Mouse (Mus musculus): ENCODE results near the gene Lrriq1.
A peak's percentile ranks its signal among the peaks of the same experiment; 100 is the strongest.

The Lrriq1 gene

DNA sequence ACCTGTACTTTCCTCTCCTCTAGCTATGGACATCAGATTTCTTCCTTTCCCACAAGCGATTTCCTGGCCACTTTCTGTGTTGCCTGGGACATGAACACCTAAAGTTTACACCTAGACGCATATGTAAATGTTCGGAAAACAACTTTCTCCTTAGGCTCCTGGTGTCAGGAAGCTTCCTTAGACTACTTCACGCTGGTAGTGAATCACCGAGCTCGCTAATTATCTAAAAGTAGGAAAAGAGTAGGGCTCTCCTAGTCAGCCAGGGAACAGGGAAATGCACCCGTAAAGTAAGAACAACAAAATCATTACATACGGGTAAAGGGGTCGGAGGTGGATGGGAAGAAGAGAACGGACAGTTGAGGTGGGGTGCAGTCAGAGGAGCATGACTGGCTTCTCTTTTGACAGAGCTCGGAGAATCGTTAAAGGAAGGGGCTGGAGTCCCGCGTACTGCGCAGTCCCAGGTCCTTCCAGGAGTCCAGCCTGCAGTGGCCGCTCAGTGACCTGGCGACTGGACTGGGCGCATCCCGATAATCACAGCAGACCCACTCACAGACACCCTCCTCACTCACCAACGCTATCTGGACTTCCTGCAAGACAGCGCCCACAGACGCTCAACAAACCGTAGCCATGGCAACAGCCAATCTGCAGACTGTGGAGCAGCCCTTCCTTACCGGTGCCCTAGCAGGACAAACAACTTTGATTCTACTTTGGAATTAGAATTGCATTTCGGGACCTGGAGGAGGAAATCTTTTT lies at the start of gene Lrriq1:
Gene Lrriq1, minus strand, starts transcription at position 616 of the 753 bp plus-strand sequence.
- peak; percentile 33 to 67 for DNase-seq (ENCODE audit: low spot score in 2 of 2)

DNA sequence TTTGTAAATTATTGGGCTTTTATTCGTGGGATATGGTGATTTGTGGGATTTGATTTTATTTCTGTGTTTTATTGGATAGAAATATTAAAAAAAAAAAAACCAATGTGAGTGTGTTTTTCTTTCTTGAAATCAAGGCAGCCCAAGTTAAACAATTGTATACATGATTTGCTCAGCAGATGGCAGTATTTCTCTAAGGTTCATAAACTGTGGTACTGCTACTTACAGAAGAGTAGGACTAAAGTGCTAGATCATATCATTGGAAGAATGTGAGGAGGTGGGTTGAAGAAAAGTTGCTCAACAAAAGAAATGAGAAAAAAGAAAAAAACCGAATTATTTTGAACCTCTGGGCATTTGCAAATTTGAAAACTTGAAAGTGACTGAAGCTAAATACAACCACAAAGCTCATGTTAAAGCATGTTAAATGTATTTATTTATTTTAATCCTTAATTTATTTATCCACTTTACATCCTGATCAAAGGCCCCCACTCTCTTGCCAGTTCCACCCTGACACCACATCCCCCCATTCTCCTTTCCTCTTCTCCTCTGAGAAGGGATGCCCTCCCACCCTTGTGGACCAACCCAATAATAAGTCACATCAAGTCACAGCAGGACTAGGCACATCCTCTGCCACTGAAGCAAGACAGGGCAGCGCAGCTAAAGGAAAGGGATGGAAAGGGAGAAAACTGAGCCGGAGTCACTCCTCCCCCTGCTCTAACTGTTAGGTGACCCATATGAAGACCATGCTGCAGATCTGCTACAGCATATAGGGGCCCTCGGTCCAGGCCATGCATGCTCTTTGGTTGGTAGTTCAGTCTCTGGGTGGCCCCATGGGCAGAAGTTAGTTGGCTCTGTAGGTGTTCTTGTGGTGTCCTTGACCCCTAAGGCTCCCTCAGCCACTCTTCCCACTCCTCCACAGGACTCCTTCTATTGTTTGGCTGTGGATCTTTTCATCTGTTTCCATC lies 18.0 kb upstream of the Lrriq1 start:
- DNase-seq (ENCODE audit: low spot score in 2 of 2): no peak

GRCm38 (mm10) chr10:103236460-103236772 lies 294 bp upstream of the Lrriq1 start:
- no peak for DNase-seq (ENCODE audit: low spot score in 2 of 2)

DNA sequence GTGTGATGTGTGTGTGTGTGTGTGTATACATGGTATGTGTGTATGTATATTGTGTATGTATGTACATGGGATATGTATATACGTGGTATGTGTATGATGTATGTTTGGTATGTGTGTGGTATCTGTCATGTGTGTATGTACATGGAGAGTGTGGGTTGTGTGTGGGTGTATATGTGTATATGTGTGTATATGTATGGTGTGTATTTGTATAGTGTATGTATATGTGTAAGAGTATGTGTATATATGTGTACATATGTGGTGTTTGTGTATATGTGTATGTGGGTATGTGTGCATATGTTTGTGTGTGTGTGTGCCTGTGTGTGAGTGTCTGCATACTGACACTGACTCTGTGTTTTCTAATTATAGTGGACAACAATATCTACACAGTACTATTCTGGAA lies 9.5 kb downstream of the Lrriq1 start:
- DNase-seq (ENCODE audit: low spot score in 2 of 2): no peak

- no peak for DNase-seq (ENCODE audit: low spot score in 2 of 2)
Measured at GRCm38 (mm10) chr10:103194655-103195328, 41.3 kb downstream of the Lrriq1 start.

DNA sequence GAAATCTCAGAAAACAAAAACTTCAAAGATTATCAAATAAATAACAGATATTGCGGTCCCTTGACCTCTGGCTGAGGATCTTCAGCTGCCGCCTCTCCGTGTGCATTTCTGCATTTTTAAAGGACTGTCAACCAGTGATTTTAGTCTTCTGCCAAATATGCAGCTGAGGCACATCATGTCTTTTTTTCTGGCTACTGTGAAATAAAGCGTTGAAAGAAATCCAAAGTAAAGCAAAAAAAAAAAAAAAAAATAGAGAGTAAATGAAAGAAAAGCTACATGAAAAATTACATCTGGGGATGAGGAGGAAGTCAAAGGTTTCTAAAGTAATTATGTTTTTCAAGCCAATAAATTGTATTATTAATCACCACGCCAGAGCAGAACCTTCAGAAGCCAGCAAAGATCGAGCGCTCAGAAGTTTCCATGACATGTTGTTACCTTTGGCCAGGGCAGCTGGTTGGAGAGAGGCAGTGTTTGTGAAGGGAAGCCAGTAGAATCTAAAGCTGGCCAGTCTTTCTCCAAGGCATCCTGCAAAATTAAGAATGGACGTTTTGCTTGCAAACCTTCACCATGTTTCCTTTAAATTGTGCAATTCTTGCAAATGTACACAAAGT lies 90.2 kb downstream of the Lrriq1 start:
- DNase-seq (ENCODE audit: low spot score in 2 of 2): no peak

DNA sequence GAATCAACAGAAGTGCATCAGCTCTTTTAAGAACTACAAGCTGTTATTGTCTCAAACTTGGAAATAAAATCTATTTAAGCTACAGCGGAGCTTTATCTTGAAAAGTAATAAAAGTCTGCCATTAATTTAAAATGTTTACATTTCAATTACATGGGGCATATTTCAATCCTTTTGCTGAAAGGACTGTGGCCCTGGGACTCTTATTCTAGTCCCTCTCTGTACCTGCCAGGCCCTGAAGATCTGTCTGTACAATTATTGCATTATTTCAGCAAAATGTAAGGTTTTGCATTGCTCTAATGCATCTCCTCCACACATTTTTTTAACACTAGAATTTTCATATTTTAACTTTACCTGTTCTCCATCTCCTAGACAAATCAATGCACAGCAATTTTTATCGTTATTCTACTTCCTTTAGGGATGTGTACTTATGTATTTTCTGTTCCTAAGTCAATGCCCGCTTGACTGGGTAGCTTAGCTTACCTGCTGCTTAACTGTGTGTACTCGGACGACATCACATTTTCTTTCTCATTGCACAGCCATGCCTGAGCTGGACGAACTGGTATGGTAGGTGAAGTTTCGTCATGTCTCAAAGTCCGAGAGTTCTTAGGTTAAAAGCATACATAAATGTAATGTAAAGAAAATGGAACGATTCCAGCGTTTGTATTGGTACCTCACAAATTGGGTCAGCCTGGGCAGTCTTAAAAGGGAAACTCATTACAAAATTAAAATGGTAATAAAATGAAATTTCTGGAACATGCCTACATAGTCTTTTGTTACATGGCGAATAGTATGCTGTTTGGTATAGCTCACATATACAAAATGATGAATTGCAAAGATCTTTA lies 91.0 kb downstream of the Lrriq1 start:
- no peak for DNase-seq (ENCODE audit: low spot score in 2 of 2)

- no peak for DNase-seq (ENCODE audit: low spot score in 2 of 2)
Measured at GRCm38 (mm10) chr10:103142526-103142925, 93.6 kb downstream of the Lrriq1 start.

DNA sequence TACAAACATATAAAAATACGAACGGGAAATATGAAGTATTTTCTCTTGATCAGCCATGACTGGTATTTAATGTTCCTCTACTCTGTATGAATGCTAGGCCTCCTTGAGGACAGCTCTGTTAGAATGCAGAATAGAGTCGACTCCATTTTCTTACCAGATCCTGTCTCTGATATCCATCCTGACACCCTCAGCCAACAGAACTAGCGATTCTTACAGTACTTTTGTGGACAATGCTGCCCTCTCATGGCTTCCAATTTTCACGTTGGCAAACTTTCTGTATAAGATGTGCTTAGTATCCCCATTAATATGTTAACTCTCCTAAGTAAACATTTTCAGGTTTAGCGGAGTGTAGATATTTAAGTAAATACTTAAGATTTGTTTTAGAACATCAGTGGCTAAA lies 94.6 kb downstream of the Lrriq1 start:
- no peak for DNase-seq (ENCODE audit: low spot score in 2 of 2)

- no peak for DNase-seq (ENCODE audit: low spot score in 2 of 2)
Measured at GRCm38 (mm10) chr10:103140609-103141008, 95.5 kb downstream of the Lrriq1 start.

DNA sequence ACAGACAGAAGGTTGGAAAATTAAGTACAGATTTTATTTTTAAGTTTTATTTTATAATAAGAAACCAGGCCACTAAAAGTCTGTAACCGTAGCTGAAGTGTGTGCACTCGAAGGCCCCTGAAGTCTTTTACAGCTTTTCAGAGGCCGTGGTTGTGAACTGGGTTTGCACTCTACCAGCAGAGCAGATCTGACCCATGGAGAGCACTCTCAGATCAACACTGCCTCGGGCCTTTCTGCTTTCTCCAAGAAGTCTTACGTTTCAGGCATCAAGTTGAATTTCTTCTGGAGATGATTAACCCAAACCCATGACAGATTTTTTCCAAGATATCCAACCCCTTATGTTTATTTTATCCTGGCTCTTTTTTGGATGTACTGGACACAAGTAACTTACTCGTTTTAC lies 121.5 kb downstream of the Lrriq1 start:
- no peak for DNase-seq (ENCODE audit: low spot score in 2 of 2)

DNA sequence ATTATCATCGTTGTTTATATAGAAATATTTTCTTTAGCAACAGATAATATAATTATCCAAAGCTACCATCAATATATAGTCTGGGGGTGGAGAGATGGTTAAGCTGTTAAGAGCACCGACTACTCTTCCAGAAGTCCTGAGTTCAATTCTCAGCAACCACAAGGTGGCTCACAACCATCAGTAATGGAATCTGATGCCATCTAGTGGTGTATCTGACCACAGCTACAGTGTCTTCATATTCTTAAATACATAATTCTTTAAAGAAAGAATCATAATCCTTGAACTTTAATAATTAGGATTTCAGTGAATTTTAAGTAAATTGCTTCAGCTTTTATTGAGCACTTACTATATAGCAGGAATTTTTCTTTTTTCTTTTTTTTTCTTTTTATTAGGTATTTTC lies 128.0 kb downstream of the Lrriq1 start:
- no peak for DNase-seq (ENCODE audit: low spot score in 2 of 2)

- DNase-seq (ENCODE audit: low spot score in 2 of 2): no peak
Measured at GRCm38 (mm10) chr10:103086101-103086500, 150.0 kb downstream of the Lrriq1 start.

DNA sequence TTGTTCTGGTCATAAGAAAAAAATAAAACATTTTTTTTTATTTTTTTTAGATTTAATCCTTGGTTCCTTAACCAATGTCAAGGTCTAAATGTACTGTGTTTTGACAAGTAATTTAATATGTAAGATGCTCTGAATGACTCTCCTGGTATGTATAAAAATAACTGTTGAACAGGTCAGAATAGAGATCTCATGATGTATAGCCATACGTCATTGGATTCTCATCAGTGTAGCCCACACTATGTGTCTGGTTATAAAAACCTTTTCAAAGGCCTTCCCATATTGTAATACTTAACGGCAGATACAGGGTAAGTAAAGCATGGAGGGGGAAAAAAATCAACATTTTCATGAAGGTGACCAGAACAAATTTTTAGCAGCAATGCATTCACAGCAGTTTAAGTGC lies 186.5 kb downstream of the Lrriq1 start:
- DNase-seq (ENCODE audit: low spot score in 2 of 2): no peak

GRCm38 (mm10) chr10:103046623-103047022 lies 189.5 kb downstream of the Lrriq1 start:
- no peak for DNase-seq (ENCODE audit: low spot score in 2 of 2)

DNA sequence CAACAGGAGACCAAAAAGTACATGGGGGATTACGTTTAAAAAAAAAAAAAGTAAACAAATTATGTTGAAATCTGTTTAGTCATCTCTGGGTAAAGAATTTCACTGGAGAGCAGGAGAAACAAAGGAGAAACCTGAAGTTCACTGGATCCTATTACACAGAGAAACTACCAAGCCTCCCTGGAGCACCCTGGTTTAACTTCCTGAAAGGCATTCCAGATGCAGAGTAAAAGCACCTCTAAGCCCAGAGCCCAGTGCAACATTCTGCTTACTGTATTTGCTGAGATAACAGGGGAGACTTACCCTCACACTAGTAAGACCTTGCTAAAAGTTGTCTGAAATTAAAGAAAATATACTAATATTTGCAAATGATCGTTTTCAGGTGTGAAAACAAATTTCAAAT lies 191.1 kb downstream of the Lrriq1 start:
- DNase-seq (ENCODE audit: low spot score in 2 of 2): no peak

GRCm38 (mm10) chr10:103035002-103035640 lies 201.0 kb downstream of the Lrriq1 start:
- DNase-seq (ENCODE audit: low spot score in 2 of 2): no peak

- DNase-seq (ENCODE audit: low spot score in 2 of 2): no peak
Measured at GRCm38 (mm10) chr10:103030931-103031330, 205.2 kb downstream of the Lrriq1 start.

DNA sequence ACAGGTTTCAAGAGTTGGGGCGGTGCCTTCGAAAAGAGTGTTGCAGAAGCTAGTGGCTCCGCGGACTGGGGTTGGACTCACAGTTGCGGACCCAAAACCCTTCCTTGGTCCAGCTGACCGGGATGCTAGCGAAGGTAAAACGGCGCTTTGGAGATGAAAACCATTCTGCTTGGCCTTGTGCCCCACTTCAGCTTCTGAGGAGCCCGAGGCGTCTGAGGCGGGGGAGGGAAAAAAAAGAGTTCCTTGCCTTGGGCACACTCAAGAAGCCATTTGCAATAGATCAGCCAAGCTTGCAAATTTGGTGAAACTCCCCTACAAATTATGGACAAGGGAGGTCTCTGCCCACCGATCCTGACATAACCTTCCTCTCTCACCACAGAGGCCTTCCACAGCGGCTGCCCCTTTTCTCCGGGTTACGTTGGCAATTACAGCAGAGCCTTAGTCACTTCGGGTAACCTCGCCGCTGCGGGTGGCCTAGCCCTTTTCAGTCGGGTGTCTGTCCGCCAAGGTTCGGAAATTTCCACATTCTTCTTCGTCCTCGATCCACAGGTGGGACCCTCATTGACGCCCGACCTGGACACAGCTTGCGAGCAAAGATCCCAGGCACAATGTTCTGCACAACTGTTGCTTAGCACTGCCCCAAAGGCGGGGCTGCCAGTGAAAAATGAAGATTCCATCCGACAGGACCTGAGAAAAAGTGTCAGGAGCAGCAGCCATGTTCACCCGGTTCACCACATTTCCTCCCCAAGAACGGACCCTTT lies 206.2 kb downstream of the Lrriq1 start, which contains the start of gene Alx1:
Gene Alx1, minus strand, starts transcription at position 486 of the 761 bp plus-strand sequence.
- no peak for DNase-seq (ENCODE audit: low spot score in 2 of 2)

Data from urinary bladder, postnatal 4 days (tissue).